Mouse (Mus musculus) NIH3T3 (cell line): Measurements from ENCODE around the gene Olfr518.

Source experiments
- DNase-seq: peaks from one replicate; pipeline ENCODE4 v3.0.0-alpha.2; 2012; ENCODE audit warnings: low read depth

Olfr518 gene

DNA sequence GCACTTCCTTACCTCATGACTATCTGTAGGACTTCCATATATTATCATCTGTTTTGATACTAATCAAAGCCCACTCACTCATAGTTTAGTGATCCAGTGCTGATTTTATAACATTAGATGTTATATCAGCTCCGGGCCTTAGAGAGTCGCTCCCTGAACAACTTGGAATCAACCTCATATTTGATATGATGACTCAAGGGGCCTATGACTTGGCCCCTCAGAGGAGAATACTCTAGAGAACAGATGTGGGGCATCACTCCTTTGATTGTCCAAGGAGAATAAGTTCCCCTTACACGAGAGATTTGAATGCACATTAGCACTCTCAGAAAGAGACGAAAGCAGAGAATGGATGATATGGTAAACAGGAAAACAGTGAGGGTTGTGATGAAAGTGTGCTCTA is at the start of gene Olfr518:
TSS of gene Olfr518 (minus strand) at position 101 of the 400 bp plus-strand sequence.
- DNase-seq: no peak

DNA sequence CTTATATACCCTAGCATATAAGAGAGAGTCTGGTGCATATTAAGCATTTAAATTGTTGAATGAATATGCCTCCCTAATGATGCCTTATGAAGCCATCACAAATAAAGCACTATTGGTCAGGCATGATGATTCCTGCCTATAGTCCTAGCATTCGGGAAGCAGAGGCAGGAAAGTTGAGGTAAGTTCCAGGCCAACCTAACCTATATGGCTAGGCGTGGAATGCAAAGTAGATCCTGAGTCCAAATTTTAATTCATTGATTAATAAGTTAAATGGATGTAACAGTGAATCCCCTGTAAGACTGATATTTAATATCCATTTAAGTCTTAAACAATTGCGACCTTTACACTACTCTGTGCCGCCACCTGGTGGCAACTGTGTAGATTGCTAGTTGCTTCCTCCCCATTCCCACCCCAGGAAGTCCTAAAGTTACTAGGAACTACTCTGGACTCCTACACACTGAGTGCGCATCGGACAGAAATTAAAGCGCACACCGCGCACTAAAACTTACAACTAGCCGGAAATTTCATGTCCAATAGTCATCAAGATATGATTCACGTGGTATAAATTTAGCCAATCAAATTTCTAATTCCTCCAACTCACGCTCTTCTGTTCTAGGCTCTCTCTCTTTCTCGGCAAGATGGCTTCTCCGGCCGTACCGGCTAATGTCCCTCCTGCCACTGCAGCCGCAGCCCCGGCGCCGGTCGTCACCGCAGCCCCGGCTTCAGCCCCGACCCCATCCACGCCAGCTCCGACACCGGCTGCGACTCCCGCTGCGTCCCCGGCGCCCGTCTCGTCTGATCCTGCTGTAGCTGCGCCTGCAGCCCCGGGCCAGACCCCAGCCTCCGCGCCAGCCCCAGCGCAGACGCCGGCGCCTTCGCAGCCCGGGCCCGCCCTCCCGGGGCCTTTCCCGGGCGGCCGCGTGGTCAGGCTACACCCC is 49.3 kb upstream of the Olfr518 start, which contains the start of gene Eif3f:
TSS of gene Eif3f (plus strand) at position 624 of the 938 bp plus-strand sequence.
- peak; percentile 96 for DNase-seq

DNA sequence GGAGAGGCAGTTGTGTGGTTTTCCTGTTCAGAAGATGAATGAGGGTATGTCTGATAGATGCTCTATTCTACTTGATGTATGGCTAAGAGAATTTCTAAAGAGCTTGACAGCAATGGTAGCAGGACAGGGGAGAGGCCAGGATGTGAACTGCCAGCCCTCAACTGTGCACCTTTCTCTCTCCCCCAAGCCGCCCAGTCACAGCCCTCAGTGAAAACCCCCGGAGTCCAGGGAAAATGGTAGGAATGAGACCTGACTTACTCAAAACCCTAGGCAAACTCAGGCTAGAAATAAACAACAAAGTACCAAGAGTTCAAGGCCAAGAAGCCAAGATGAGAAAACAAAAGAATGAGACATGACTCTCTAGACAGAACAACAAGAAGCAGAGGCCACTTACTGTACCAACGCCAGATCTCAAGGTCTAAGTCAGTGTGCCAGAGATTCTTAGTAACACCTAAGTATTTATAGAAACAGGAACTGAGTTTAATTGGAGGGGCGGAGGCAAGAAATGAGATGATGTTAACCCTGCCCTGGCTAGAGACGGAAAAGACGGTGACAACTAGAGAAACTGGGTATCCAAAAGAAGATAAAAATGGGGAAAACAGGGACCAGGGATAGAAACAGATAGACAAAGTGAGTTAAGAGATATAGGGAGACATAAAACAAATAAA is 45.1 kb upstream of the Olfr518 start, which contains the start of gene Nlrp10:
TSS of gene Nlrp10 (minus strand) at position 453 of the 668 bp plus-strand sequence.
- no peak for DNase-seq

GRCm38 (mm10) chr7:108928280-108929188 is 43.7 kb upstream of the Olfr518 start:
- no peak for DNase-seq

GRCm38 (mm10) chr7:108927043-108927442 is 42.2 kb upstream of the Olfr518 start:
- no peak for DNase-seq

DNA sequence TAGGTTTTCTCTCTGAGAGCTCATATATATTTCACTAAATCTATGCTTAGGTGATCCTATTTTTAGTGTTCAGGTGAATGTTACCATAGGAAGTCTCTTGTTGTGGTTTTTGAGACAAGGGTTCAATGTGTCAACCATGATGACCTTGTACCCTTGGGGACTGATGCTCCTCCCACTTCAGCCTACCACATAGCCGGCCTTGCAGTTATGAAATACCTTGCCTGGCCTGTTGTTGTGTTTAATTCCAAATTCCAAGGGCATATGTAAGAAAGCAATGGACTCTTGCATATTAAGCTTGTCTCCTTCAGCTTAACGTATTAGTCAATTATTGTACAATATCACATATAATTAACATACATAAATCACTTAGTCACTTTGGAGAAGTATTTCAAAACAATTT is 19.2 kb upstream of the Olfr518 start:
- no peak for DNase-seq

DNA sequence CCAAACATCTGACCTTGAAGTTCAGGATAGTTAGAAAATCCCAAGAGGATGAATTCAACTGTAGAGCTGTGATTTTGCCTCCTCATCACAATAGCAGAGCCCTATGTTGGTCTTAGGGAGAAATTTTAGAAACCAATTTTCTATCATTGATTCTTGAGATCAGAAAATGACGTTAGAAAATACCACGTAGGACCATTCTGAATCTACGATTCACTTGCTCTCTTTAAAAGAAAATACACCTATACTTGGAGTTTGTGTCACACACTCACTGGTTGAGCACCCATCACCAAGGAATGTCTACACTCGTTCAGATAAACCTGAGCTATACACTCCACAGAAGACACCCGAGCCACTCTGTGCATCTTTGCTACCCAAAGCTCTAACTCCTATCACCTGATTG is 9.5 kb upstream of the Olfr518 start, which contains the start of gene Olfr519:
TSS of gene Olfr519 (minus strand) at position 101 of the 400 bp plus-strand sequence.
- DNase-seq: no peak

GRCm38 (mm10) chr7:108872279-108872678 is 12.5 kb downstream of the Olfr518 start, which contains the start of gene Olfr517:
Olfr517 (minus strand) TSS chr7:108872379.
- no peak for DNase-seq

DNA sequence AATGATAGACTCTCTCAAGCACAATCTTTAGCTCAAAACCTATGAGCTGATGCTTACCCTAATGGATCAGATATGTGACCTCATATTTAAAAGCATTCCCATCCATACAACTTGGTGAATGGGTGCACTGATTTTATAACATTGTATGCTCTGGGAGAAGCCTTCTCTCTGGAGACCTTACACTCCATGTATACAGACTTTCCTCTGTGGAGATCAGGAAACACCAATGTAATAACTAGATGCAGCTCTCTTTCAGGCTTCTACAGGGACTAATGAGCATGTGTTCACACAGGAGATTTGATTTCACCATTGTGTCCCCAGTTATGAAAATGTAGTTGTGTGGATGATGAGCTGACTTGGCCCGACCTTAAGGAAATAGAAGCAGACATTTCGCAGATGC is 34.4 kb downstream of the Olfr518 start, which contains the start of gene Olfr516:
TSS of gene Olfr516 (minus strand) at position 101 of the 400 bp plus-strand sequence.
- no peak for DNase-seq
